Mouse (Mus musculus) liver, adult 2 months (tissue): Measurements from ENCODE around the gene Mta1.

Source experiments
- CTCF ChIP-seq: fragments of 200-500 bp; IDR thresholded peaks from 2 replicates; pipeline ENCODE4 v1.5.1; 2011; ENCODE audit warnings: low read depth, low read length, control low read depth
- POLR2A ChIP-seq: fragments of 200-500 bp; IDR thresholded peaks from 2 replicates; pipeline ENCODE4 v1.6.1; 2011; ENCODE audit warnings: low read length, control low read depth; ENCODE audit not compliant: insufficient read depth; ENCODE audit errors: extremely low read depth

- TF ChIP-seq CTCF (no peak), POLR2A (no peak)
Observed at GRCm38 (mm10) chr12:113071321-113071720, 26.8 kb upstream of the Mta1 start.
